Mouse (Mus musculus) C2C12 (cell line): ENCODE results near the gene Mex3d. TPM values are rescaled to one million over a fixed set of nuclear protein-coding genes. Genes with fewer than 3 reads are reported as not detected.

Source experiments
- H3K27me3 ChIP-seq: one replicate; pipeline ENCODE4 v1.6.1; 2011; ENCODE audit not compliant: control insufficient read depth, insufficient read depth, insufficient read length
- H3K36me3 ChIP-seq: one replicate; pipeline ENCODE4 v1.6.1; 2011; ENCODE audit not compliant: control insufficient read depth, insufficient read depth
- H3K4me3 ChIP-seq: one replicate; pipeline ENCODE4 v1.5.1; 2011; ENCODE audit warnings: mild to moderate bottlenecking, control low read depth; ENCODE audit not compliant: poor library complexity, insufficient read depth, severe bottlenecking
- H3K79me2 ChIP-seq: one replicate; pipeline ENCODE4 v1.6.1; 2011; ENCODE audit not compliant: control insufficient read depth, insufficient read depth
- H3K79me3 ChIP-seq: one replicate; pipeline ENCODE4 v1.6.1; 2011; ENCODE audit warnings: low read depth, control low read depth
- H3ac ChIP-seq: one replicate; pipeline ENCODE3; 2011; ENCODE audit warnings: low read depth; ENCODE audit not compliant: control insufficient read depth, insufficient read length
- CEBPB ChIP-seq: IDR thresholded peaks from one replicate; pipeline ENCODE4 v1.6.1; 2011; ENCODE audit warnings: low read depth, mild to moderate bottlenecking, control low read depth, moderate library complexity
- CTCF ChIP-seq: IDR thresholded peaks from one replicate; pipeline ENCODE4 v1.5.1; 2011; ENCODE audit not compliant: control insufficient read depth, insufficient read depth, insufficient read length
- FOSL1 ChIP-seq: IDR thresholded peaks from one replicate; pipeline ENCODE4 v1.8.0; 2011; ENCODE audit warnings: mild to moderate bottlenecking, low read length; ENCODE audit not compliant: poor library complexity, insufficient read depth, severe bottlenecking
- MAX ChIP-seq: IDR thresholded peaks from one replicate; pipeline ENCODE4 v1.6.1; 2011; ENCODE audit warnings: mild to moderate bottlenecking, control low read depth
- MYOD1 ChIP-seq: IDR thresholded peaks from one replicate; pipeline ENCODE4 v1.6.1; 2011; ENCODE audit warnings: low read depth; ENCODE audit not compliant: control insufficient read depth, insufficient read length
- MYOG ChIP-seq: IDR thresholded peaks from one replicate; pipeline ENCODE4 v1.6.1; 2011; ENCODE audit not compliant: control insufficient read depth, insufficient read length; ENCODE audit errors: extremely low read depth
- USF1 ChIP-seq: IDR thresholded peaks from one replicate; pipeline ENCODE4 v1.6.1; 2011; ENCODE audit warnings: low read depth, mild to moderate bottlenecking, control low read depth, moderate library complexity
- polyA plus RNA-seq: library from polyadenylated mRNA; unstranded; fragments of >200 nt; fragmentation: generic; extraction: Trizol; gene quantifications from one replicate; pipeline ENCODE4 v1.2.1, GENCODE M21; 2012; ENCODE audit warnings: missing spikeins

Gene Mex3d
- polyA plus RNA-seq, 1 experiment = 37.4 TPM

GRCm38 (mm10) chr10:80406684-80407501 lies 19.4 kb upstream of the Mex3d start, which contains the start of gene Uqcr11:
Gene Uqcr11 (minus strand): TSS chr10:80406830.
- no peaks in the 10 kb centered on the region for H3K27me3 ChIP-seq
- peaks cover 35% of the 10 kb centered on the region for H3K79me2 ChIP-seq
- peak within 1 kb of the TSS; percentile 94 for H3ac ChIP-seq
- TF ChIP-seq CTCF = no peak
- no peak for TF ChIP-seq USF1
- no peak for TF ChIP-seq CEBPB
- no peak for TF ChIP-seq FOSL1
- no peak for TF ChIP-seq MYOD1
- TF ChIP-seq MAX = no peak
- TF ChIP-seq MYOG = no peak
- peak within 1 kb of the TSS; percentile 71 for H3K4me3 ChIP-seq
- peaks cover 29% of the 10 kb centered on the region for H3K79me3 ChIP-seq
- peaks cover 48% of the 10 kb centered on the region for H3K36me3 ChIP-seq

GRCm38 (mm10) chr10:80405481-80406173 lies 18.2 kb upstream of the Mex3d start:
- peak overlapping the region; percentile 71 for H3K4me3 ChIP-seq
- H3K36me3 ChIP-seq = peaks cover 40% of the 10 kb centered on the region
- no peaks in the 10 kb centered on the region for H3K27me3 ChIP-seq
- peaks cover 29% of the 10 kb centered on the region for H3K79me3 ChIP-seq
- peak overlapping the region; percentile 94 for H3ac ChIP-seq
- TF ChIP-seq CEBPB (no peak), USF1 (no peak), MAX (no peak), CTCF (no peak), FOSL1 (no peak), MYOG (no peak), MYOD1 (no peak)
- H3K79me2 ChIP-seq = peaks cover 35% of the 10 kb centered on the region

GRCm38 (mm10) chr10:80403044-80403692 lies 15.7 kb upstream of the Mex3d start:
- Histone ChIP-seq H3K4me3 (no peak overlapping the region), H3K36me3 (peaks cover 30% of the 10 kb centered on the region), H3K27me3 (no peaks in the 10 kb centered on the region), H3ac (no peak overlapping the region), H3K79me3 (peaks cover 33% of the 10 kb centered on the region), H3K79me2 (peaks cover 40% of the 10 kb centered on the region)
- TF ChIP-seq CTCF (peak; percentile 56), MAX (no peak), MYOG (no peak)

GRCm38 (mm10) chr10:80400704-80401161 lies 13.3 kb upstream of the Mex3d start:
- H3ac ChIP-seq = peak overlapping the region; percentile 58
- H3K36me3 ChIP-seq = peaks cover 48% of the 10 kb centered on the region
- H3K79me3 ChIP-seq = peaks cover 48% of the 10 kb centered on the region
- peaks cover 55% of the 10 kb centered on the region for H3K79me2 ChIP-seq
- TF ChIP-seq CEBPB = no peak
- no peak for TF ChIP-seq FOSL1
- TF ChIP-seq MYOG = no peak
- no peak for TF ChIP-seq CTCF
- no peak for TF ChIP-seq MAX
- TF ChIP-seq USF1 = no peak
- no peak for TF ChIP-seq MYOD1
- no peaks in the 10 kb centered on the region for H3K27me3 ChIP-seq
- no peak overlapping the region for H3K4me3 ChIP-seq

GRCm38 (mm10) chr10:80399973-80400703 lies 12.7 kb upstream of the Mex3d start:
- Histone ChIP-seq H3K79me3 (peaks cover 45% of the 10 kb centered on the region), H3K4me3 (peak overlapping the region; percentile 41), H3K36me3 (peaks cover 54% of the 10 kb centered on the region), H3K27me3 (no peaks in the 10 kb centered on the region), H3K79me2 (peaks cover 55% of the 10 kb centered on the region), H3ac (peak overlapping the region; percentile 58)
- no peak for TF ChIP-seq MYOG
- TF ChIP-seq CEBPB = no peak
- TF ChIP-seq CTCF = no peak
- no peak for TF ChIP-seq MAX
- TF ChIP-seq MYOD1 = no peak
